Mouse (Mus musculus) erythroblast, embryonic 14.5 days (primary cell): ENCODE results near the gene Olfml2b.

Experiments
- GATA1 ChIP-seq: IDR thresholded peaks from 2 replicates; pipeline ENCODE4 v1.6.1; 2012; ENCODE audit warnings: low read length, inconsistent platforms, mixed read lengths
- TAL1 ChIP-seq: IDR thresholded peaks from 3 replicates; pipeline ENCODE4 v1.6.1; 2012; ENCODE audit warnings: low read length, inconsistent platforms, mixed read lengths

- TF ChIP-seq TAL1 (no peak), GATA1 (no peak)
Measured at GRCm38 (mm10) chr1:170665200-170665599, 20.9 kb downstream of the Olfml2b start.
